ENCODE assay signal across 28 mouse cellular contexts in genomic region chr9:22824910-22825309, GRCm38 (mm10).
DNase-seq lines count a peak whose midpoint lies in the region; ATAC-seq and TF ChIP-seq lines count a peak whose summit lies in the region.
"Had no signal": no experiment of that assay in that cellular context is flagged by ENCODE, and none has a peak within 500 bp of the region (broad histone marks: within the 10 kb centered on the region; RNA-seq: fewer than 3 reads in every experiment).

No protein-coding gene starts in this region.

- H3K27me3 ChIP-seq in forebrain, embryonic 10.5 days (ENCODE audit: poor library complexity, severe bottlenecking), result peaks cover 17% of the 10 kb centered on the region; the same call in 1 of the 2 replicates
- H3K27me3 ChIP-seq in forebrain, postnatal 0 days (ENCODE audit: insufficient read depth, low read length), result no peaks in the 10 kb centered on the region
- no peaks in the 10 kb centered on the region for H3K27me3 ChIP-seq in hindbrain, postnatal 0 days (ENCODE audit: insufficient read depth, low read length)
- 0 out of 2 replicates have a peak, but pooled peaks cover 4% of the 10 kb centered on the region for H3K27me3 ChIP-seq in hindbrain, embryonic 13.5 days
- H3K27me3 ChIP-seq: embryonic facial prominence, embryonic 13.5 days; limb, embryonic 15.5 days; liver, embryonic 13.5 days; neural tube, embryonic 12.5 days; Patski had no signal

- no peak overlapping the region for H3K4me2 ChIP-seq in forebrain, postnatal 0 days (ENCODE audit: low read depth)
- no peak overlapping the region for H3K4me2 ChIP-seq in hindbrain, postnatal 0 days (ENCODE audit: low read depth, low read length)
- no peak overlapping the region for H3K4me2 ChIP-seq in hindbrain, embryonic 13.5 days
- H3K4me2 ChIP-seq: embryonic facial prominence, embryonic 13.5 days; forebrain, embryonic 12.5 days; limb, embryonic 15.5 days; liver, embryonic 13.5 days; midbrain, embryonic 12.5 days; neural tube, embryonic 12.5 days had no signal

- H3K4me1 ChIP-seq in forebrain, embryonic 10.5 days, result peaks cover 34% of the 10 kb centered on the region
- H3K4me1 ChIP-seq in forebrain, postnatal 0 days (ENCODE audit: insufficient read depth), result peaks cover 5% of the 10 kb centered on the region; the same call in 1 of the 2 replicates
- H3K4me1 ChIP-seq in hindbrain, postnatal 0 days (ENCODE audit: insufficient read depth, low read length), result 0 out of 2 replicates have a peak, but pooled peaks cover 4% of the 10 kb centered on the region
- peaks cover 41% of the 10 kb centered on the region for H3K4me1 ChIP-seq in hindbrain, embryonic 13.5 days (replicated peaks)
- H3K4me1 ChIP-seq: embryonic facial prominence, embryonic 13.5 days; liver, embryonic 13.5 days had no signal

- DNase-seq in forebrain, embryonic 10.5 days (ENCODE audit: extremely low spot score, low spot score), result no peak
- no peak for DNase-seq in forebrain, postnatal 0 days
- DNase-seq in hindbrain, postnatal 0 days (ENCODE audit: low spot score), result peak; percentile 38
- peak; percentile 8 for DNase-seq in lung, postnatal 10 days
- DNase-seq in lung, postnatal 36 days, result no peak
- peak; percentile 8 for DNase-seq in CD4-positive helper T cell, adult 2 months (ENCODE audit: low read depth, low spot score)
- no peak for DNase-seq in thymus, postnatal 25 days
- DNase-seq: adrenal gland, postnatal 14 days; cerebellum, adult 11 months; cerebellum, adult 9-11 months; gastrocnemius, postnatal 14 days; heart, postnatal 36 days; kidney, adult 8-10 months; kidney, postnatal 4 days; liver, embryonic 13.5 days; lung, adult 2 months had no signal

- H3K9me3 ChIP-seq in forebrain, embryonic 10.5 days, result no peaks in the 10 kb centered on the region
- H3K9me3 ChIP-seq in forebrain, postnatal 0 days (ENCODE audit: low read length), result no peaks in the 10 kb centered on the region
- no peaks in the 10 kb centered on the region for H3K9me3 ChIP-seq in hindbrain, postnatal 0 days (ENCODE audit: low read length)
- H3K9me3 ChIP-seq in hindbrain, embryonic 13.5 days, result no peaks in the 10 kb centered on the region
- H3K9me3 ChIP-seq: embryonic facial prominence, embryonic 13.5 days; forebrain, embryonic 12.5 days; heart, embryonic 10.5 days; limb, embryonic 10.5 days; limb, embryonic 15.5 days; liver, embryonic 13.5 days; midbrain, embryonic 12.5 days; neural tube, embryonic 12.5 days had no signal

- no peak for TF ChIP-seq CTCF in forebrain, postnatal 0 days (IDR thresholded peaks at IDR 0.05; ENCODE audit: low read depth)
- TF ChIP-seq CTCF in hindbrain, postnatal 0 days (IDR thresholded peaks at IDR 0.05; ENCODE audit: low read depth), result no peak

- H3K27ac ChIP-seq in forebrain, embryonic 10.5 days, result 0 out of 2 replicates have a peak overlapping the region, but pooled peaks have one; percentile 25
- no peak overlapping the region for H3K27ac ChIP-seq in forebrain, postnatal 0 days (ENCODE audit: low read depth, low read length)
- no peak overlapping the region for H3K27ac ChIP-seq in hindbrain, postnatal 0 days
- no peak overlapping the region for H3K27ac ChIP-seq in hindbrain, embryonic 13.5 days
- H3K27ac ChIP-seq: embryonic facial prominence, embryonic 13.5 days; forebrain, embryonic 12.5 days; heart, embryonic 10.5 days; kidney, postnatal 0 days; limb, embryonic 10.5 days; limb, embryonic 15.5 days; liver, embryonic 13.5 days; midbrain, embryonic 12.5 days; neural tube, embryonic 12.5 days had no signal

- no peaks in the 10 kb centered on the region for H3K36me3 ChIP-seq in forebrain, embryonic 10.5 days (replicated peaks)
- H3K36me3 ChIP-seq in forebrain, postnatal 0 days (ENCODE audit: insufficient read depth), result no peaks in the 10 kb centered on the region
- H3K36me3 ChIP-seq in hindbrain, postnatal 0 days (ENCODE audit: insufficient read depth, low read length), result no peaks in the 10 kb centered on the region
- no peaks in the 10 kb centered on the region for H3K36me3 ChIP-seq in hindbrain, embryonic 13.5 days
- H3K36me3 ChIP-seq: embryonic facial prominence, embryonic 13.5 days; forebrain, embryonic 12.5 days; heart, embryonic 10.5 days; limb, embryonic 10.5 days; limb, embryonic 15.5 days; liver, embryonic 13.5 days; midbrain, embryonic 12.5 days; neural tube, embryonic 12.5 days had no signal

- ATAC-seq in forebrain, postnatal 0 days, result no peak
- ATAC-seq in hindbrain, postnatal 0 days, result peak; percentile 76
- no peak for ATAC-seq in hindbrain, embryonic 13.5 days (ENCODE audit: low FRiP score)
- ATAC-seq: intestine, embryonic 16.5 days; Patski had no signal

- H3K4me3 ChIP-seq in forebrain, embryonic 10.5 days, result no peak overlapping the region
- no peak overlapping the region for H3K4me3 ChIP-seq in forebrain, postnatal 0 days (ENCODE audit: low read depth, low read length)
- H3K4me3 ChIP-seq in hindbrain, postnatal 0 days (ENCODE audit: low read length), result no peak overlapping the region
- H3K4me3 ChIP-seq in hindbrain, embryonic 13.5 days, result no peak overlapping the region
- H3K4me3 ChIP-seq: embryonic facial prominence, embryonic 13.5 days; forebrain, embryonic 12.5 days; heart, embryonic 10.5 days; limb, embryonic 10.5 days; limb, embryonic 15.5 days; liver, embryonic 13.5 days; midbrain, embryonic 12.5 days; myocyte; neural tube, embryonic 12.5 days had no signal

- 29% methylated on average over 8 of the region's 8 CpGs for whole genome bisulfite sequencing in forebrain, embryonic 10.5 days
- WGBS in forebrain, postnatal 0 days, result 30% methylated on average over 8 of the region's 8 CpGs
- WGBS in hindbrain, postnatal 0 days, result 29% methylated on average over 8 of the region's 8 CpGs
- 18% methylated on average over 8 of the region's 8 CpGs for WGBS in hindbrain, embryonic 13.5 days

- H3K9ac ChIP-seq in forebrain, postnatal 0 days, result no peak overlapping the region
- no peak overlapping the region for H3K9ac ChIP-seq in hindbrain, postnatal 0 days (replicated peaks; ENCODE audit: low read length)
- no peak overlapping the region for H3K9ac ChIP-seq in hindbrain, embryonic 13.5 days
- H3K9ac ChIP-seq: embryonic facial prominence, embryonic 13.5 days; forebrain, embryonic 12.5 days; limb, embryonic 15.5 days; liver, embryonic 13.5 days; midbrain, embryonic 12.5 days; neural tube, embryonic 12.5 days had no signal

Comparison
In these comparisons a context has a peak if more than half of its experiments do, and no peak if none do; other contexts are left out.
1. DNase-seq: peak in hindbrain, postnatal 0 days (single experiment), lung, postnatal 10 days (single experiment) and CD4-positive helper T cell, adult 2 months (single experiment); none in forebrain, embryonic 10.5 days (single experiment), forebrain, postnatal 0 days (single experiment), lung, postnatal 36 days (single experiment) and thymus, postnatal 25 days (single experiment).